In genomic region chr10:11344536-11345468, GRCm38 (mm10) we compare ENCODE assay signal across 10 mouse cellular contexts. TPM values are rescaled to one million over a fixed set of nuclear protein-coding genes. Genes with fewer than 3 reads are reported as not detected.
DNase-seq lines count a peak whose midpoint lies in the region; ATAC-seq and TF ChIP-seq lines count a peak whose summit lies in the region.
"Had no signal": no experiment of that assay in that cellular context is flagged by ENCODE, and none has a peak within 500 bp of the region (broad histone marks: within the 10 kb centered on the region; RNA-seq: fewer than 3 reads in every experiment).

No protein-coding gene starts in this region.

- H3K27ac ChIP-seq in heart, embryonic 13.5 days (replicated peaks), result no peak overlapping the region
- peak overlapping the region; percentile 29; the same call in 1 of the 2 replicates for H3K27ac ChIP-seq in testis, adult 2 months (ENCODE audit: control insufficient read depth, insufficient read depth, low read depth, low read length)
- H3K27ac ChIP-seq in liver, postnatal 0 days (ENCODE audit: low read depth), result no peak overlapping the region

- H3K4me2 ChIP-seq in heart, embryonic 13.5 days, result peak overlapping the region; percentile 75
- H3K4me2 ChIP-seq in liver, postnatal 0 days (ENCODE audit: low read depth, low read length), result no peak overlapping the region

- WGBS in heart, embryonic 13.5 days, result 76% methylated on average over 18 of the region's 18 CpGs
- WGBS in liver, postnatal 0 days (ENCODE audit: insufficient replicate concordance), result 73% methylated on average over 18 of the region's 18 CpGs

- H3K4me3 ChIP-seq in heart, embryonic 13.5 days, result peak overlapping the region; percentile 78; the same call in 1 of the 2 replicates
- H3K4me3 ChIP-seq in testis, adult 2 months (ENCODE audit: control insufficient read depth, low read depth, low read length), result peak overlapping the region; percentile 74
- H3K4me3 ChIP-seq in liver, postnatal 0 days (ENCODE audit: low read depth, low read length), result no peak overlapping the region

- no peak for ATAC-seq in heart, embryonic 13.5 days (ENCODE audit: extremely low read depth, insufficient number of reproducible peaks, low FRiP score, low TSS enrichment)
- no peak for ATAC-seq in liver, postnatal 0 days
- ATAC-seq in activated CD4-positive, CD25-positive, alpha-beta regulatory T cell, adult 4 months, result no peak

- H3K4me1 ChIP-seq in heart, embryonic 13.5 days, result peaks cover 11% of the 10 kb centered on the region
- H3K4me1 ChIP-seq in testis, adult 2 months (ENCODE audit: control insufficient read depth, insufficient read depth, low read length), result peaks cover 9% of the 10 kb centered on the region
- H3K4me1 ChIP-seq in liver, postnatal 0 days (ENCODE audit: insufficient read depth), result peaks cover 6% of the 10 kb centered on the region; the same call in 1 of the 2 replicates

- H3K9ac ChIP-seq in heart, embryonic 13.5 days, result no peak overlapping the region
- H3K9ac ChIP-seq in liver, postnatal 0 days (replicated peaks), result no peak overlapping the region

- no peak for TF ChIP-seq CTCF in testis, adult 2 months (IDR thresholded peaks at IDR 0.05; ENCODE audit: control insufficient read depth, insufficient read depth, insufficient replicate concordance, low read depth, low read length)
- peak; percentile 33; the same call in 1 of the 2 replicates for TF ChIP-seq CTCF in liver, postnatal 0 days (IDR thresholded peaks at IDR 0.05; ENCODE audit: low read depth)

- H3K36me3 ChIP-seq in heart, embryonic 13.5 days, result no peaks in the 10 kb centered on the region
- no peaks in the 10 kb centered on the region for H3K36me3 ChIP-seq in testis, adult 2 months (ENCODE audit: control insufficient read depth, insufficient read depth, low read length)
- H3K36me3 ChIP-seq in liver, postnatal 0 days (replicated peaks; ENCODE audit: insufficient read depth, low read length), result no peaks in the 10 kb centered on the region

- DNase-seq in heart, postnatal 10 days, result no peak
- DNase-seq in testis, postnatal 10 days (ENCODE audit: low spot score), result no peak
- no peak for DNase-seq in liver, postnatal 0 days
- no peak for DNase-seq in kidney, postnatal 25 days
- no peak for DNase-seq in left cerebral cortex, adult 11 months (ENCODE audit: low spot score)
- DNase-seq: gastrocnemius, postnatal 14 days; thymus, postnatal 25 days had no signal

- TF ChIP-seq EP300 in liver, postnatal 0 days (IDR thresholded peaks at IDR 0.05; ENCODE audit: low read depth), result no peak

- no peaks in the 10 kb centered on the region for H3K9me3 ChIP-seq in heart, embryonic 13.5 days
- H3K9me3 ChIP-seq in liver, postnatal 0 days (ENCODE audit: low read length), result no peaks in the 10 kb centered on the region

- intact Hi-C loops in heart, postnatal 10 days (cut with DNase I), result loop anchor here (5.0 kb wide), 1 partner anchor 133 kb away; no protein-coding TSS in a partner anchor

- no peaks in the 10 kb centered on the region for H3K27me3 ChIP-seq in heart, embryonic 13.5 days (replicated peaks)
- H3K27me3 ChIP-seq in testis, adult 2 months (ENCODE audit: control insufficient read depth, insufficient read depth, low read length), result no peaks in the 10 kb centered on the region
- H3K27me3 ChIP-seq in liver, postnatal 0 days (ENCODE audit: insufficient read depth, low read length), result no peaks in the 10 kb centered on the region

- no peak for TF ChIP-seq POLR2A in testis, adult 2 months (IDR thresholded peaks at IDR 0.05; ENCODE audit: control insufficient read depth, low read depth, low read length)

RNA-seq across cellular contexts. Expression of gene Epm2a, which starts 1.6 kb away (rescaled TPM):
- 0.82 and 0.99 TPM in 2 replicates for polyA plus RNA-seq in heart, embryonic 13.5 days (2015; fragmentation: Nextera tagmentation; extraction: Ambion mirVana)
- total RNA-seq in heart, postnatal 10 days (2021), result 10 to 100 TPM; 16.9 to 18.7 TPM
- 2.4 and 2.5 TPM in 2 replicates for polyA plus RNA-seq in testis, adult 2 months (2012; rRNA removed)
- 0.11 and 0.36 TPM in 2 replicates for polyA plus RNA-seq in liver, postnatal 0 days (2015; fragmentation: Nextera tagmentation; extraction: Ambion mirVana)
- not detected for polyA plus RNA-seq in activated CD4-positive, CD25-positive, alpha-beta regulatory T cell, adult 4 months (2017; shearing (Covaris generic))
